Mouse (Mus musculus): ENCODE measurements around the gene Gpr37l1. TPM values are rescaled to one million over a fixed set of nuclear protein-coding genes. Genes with fewer than 3 reads are reported as not detected.
A peak's percentile ranks its signal among the peaks of the same experiment; 100 is the strongest.

Gpr37l1 gene
- polyA plus RNA-seq, 1 experiment from 2014 or later, result 0.13 TPM

GRCm38 (mm10) chr1:135159556-135160123 is 7.8 kb downstream of the Gpr37l1 start:
- WGBS, result 72% methylated on average over 11 of the region's 11 CpGs
- H3K4me3 ChIP-seq (replicated peaks), result no peak overlapping the region
- H3K4me1 ChIP-seq (replicated peaks), result peaks cover 33% of the 10 kb centered on the region
- no peak for ATAC-seq
- H3K9me3 ChIP-seq, result no peaks in the 10 kb centered on the region
- no peak overlapping the region for H3K4me2 ChIP-seq (replicated peaks)
- H3K27ac ChIP-seq, result peak overlapping the region; percentile 59
- H3K36me3 ChIP-seq, result peaks cover 22% of the 10 kb centered on the region
- no peak overlapping the region for H3K9ac ChIP-seq (replicated peaks)
- no peaks in the 10 kb centered on the region for H3K27me3 ChIP-seq

DNA sequence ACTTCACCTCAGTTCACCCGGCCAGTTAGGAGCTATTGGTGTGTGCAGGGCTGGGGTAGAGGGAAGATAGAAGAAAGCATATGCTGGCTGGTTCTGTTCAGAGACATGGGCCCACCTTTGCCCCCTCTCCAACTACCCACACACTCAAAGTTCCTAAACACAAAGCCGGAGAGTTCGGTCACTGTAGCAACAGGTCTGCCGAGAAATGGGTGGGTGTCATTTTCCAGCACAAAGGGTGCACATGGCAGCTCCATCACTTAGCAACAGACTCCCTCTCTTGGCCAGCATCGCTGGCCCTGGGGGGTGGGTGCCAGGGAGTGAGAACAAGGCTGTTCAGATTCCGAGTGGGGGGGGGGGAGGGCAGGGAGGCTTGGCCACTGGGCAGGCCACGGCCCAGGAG is 8.4 kb downstream of the Gpr37l1 start:
- ATAC-seq, result peak; percentile 52
- H3K4me1 ChIP-seq (replicated peaks), result peaks cover 37% of the 10 kb centered on the region
- H3K27me3 ChIP-seq, result no peaks in the 10 kb centered on the region
- no peak overlapping the region for H3K9ac ChIP-seq (replicated peaks)
- H3K27ac ChIP-seq, result peak overlapping the region; percentile 59
- H3K4me3 ChIP-seq (replicated peaks), result no peak overlapping the region
- 0 out of 2 replicates have a peak overlapping the region, but pooled peaks have one; percentile 12 for H3K4me2 ChIP-seq (replicated peaks)
- no peaks in the 10 kb centered on the region for H3K9me3 ChIP-seq
- WGBS, result 41% methylated on average over 7 of the region's 7 CpGs
- peaks cover 22% of the 10 kb centered on the region for H3K36me3 ChIP-seq

DNA sequence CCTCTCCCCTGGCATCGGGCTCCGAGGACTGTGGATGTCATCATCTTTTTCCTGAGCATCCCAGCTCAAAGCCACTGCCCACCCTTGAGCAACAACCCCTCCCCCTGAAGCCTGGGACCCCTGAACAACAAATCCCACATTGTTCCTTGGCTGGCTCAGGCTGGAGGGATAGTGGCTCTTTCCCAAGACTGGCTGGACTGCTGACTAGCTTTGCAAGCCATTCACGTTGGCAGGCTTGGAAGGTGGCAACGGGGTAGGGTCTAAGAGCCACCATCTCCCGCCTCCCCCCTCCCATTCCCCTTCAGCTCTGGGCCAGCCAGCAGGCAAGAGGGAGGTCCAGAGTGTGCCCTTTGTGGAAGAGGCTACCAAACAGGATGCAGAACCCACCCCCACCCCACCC is 8.8 kb downstream of the Gpr37l1 start:
- H3K4me2 ChIP-seq (replicated peaks), result 0 out of 2 replicates have a peak overlapping the region, but pooled peaks have one; percentile 12
- WGBS, result 51% methylated on average over 5 of the region's 5 CpGs

DNA sequence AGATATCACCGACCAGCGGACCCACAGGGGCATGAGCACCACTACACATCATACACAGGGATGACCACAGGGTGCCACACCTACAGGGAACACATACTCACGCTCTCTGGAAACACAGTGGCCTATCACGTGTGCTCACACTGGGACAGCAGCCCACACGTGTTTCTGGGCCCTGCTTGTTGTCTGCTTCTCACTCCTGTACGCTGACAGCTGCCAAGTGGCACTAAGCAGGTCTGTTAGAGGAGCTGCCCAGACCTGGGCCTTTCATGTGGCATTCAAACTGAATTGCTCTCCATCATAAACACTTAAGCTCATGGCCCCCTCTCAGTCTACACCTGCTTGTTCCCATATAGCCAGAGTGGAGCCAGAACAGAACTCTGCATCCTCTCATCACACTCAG is 11.2 kb downstream of the Gpr37l1 start:
- Histone ChIP-seq H3K27ac (no peak overlapping the region), H3K36me3 (peaks cover 33% of the 10 kb centered on the region), H3K4me3 (replicated peaks) (no peak overlapping the region), H3K9me3 (no peaks in the 10 kb centered on the region), H3K4me1 (replicated peaks) (peaks cover 48% of the 10 kb centered on the region), H3K27me3 (no peaks in the 10 kb centered on the region), H3K9ac (replicated peaks) (no peak overlapping the region), H3K4me2 (replicated peaks) (no peak overlapping the region)
- no peak for ATAC-seq
- WGBS, result 88% methylated on average over 6 of the region's 6 CpGs

More for the DNA sequence above, 8.8 kb downstream of the Gpr37l1 start:
- no peaks in the 10 kb centered on the region for H3K27me3 ChIP-seq
- H3K4me1 ChIP-seq (replicated peaks), result peaks cover 41% of the 10 kb centered on the region
- no peak overlapping the region for H3K9ac ChIP-seq (replicated peaks)
- H3K9me3 ChIP-seq, result no peaks in the 10 kb centered on the region
- peak; percentile 56 for ATAC-seq
- H3K36me3 ChIP-seq, result peaks cover 22% of the 10 kb centered on the region
- H3K27ac ChIP-seq, result peak overlapping the region; percentile 79
- H3K4me3 ChIP-seq (replicated peaks), result no peak overlapping the region

GRCm38 (mm10) chr1:135154411-135154959 is 13.0 kb downstream of the Gpr37l1 start:
- 4% methylated on average over 14 of the region's 14 CpGs for WGBS
- peak overlapping the region; percentile 50 for H3K9ac ChIP-seq (replicated peaks)

DNA sequence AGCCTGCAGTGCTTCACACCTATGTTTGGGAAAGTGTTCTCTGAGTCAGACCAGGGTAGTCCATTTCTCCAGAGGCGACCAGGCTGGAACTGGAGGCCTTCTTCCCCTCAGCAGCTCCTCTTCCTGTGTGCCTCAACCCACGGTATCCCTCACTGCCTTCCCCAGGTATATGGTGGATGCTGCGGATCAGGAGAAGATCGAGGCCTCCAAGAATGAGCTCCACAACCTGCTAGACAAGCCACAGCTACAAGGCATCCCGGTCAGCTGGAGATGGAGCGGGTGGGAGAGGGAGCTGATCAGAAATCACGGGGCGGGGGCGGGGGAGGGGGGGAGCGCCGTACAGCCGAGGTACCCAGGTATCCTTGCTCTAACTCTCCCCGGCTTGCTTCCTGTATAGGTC is 13.5 kb downstream of the Gpr37l1 start:
- ATAC-seq, result peak; percentile 49; the same call in 1 of the 2 replicates
- H3K4me3 ChIP-seq (replicated peaks), result peak overlapping the region; percentile 14
- 23% methylated on average over 13 of the region's 13 CpGs for WGBS

More at GRCm38 (mm10) chr1:135154411-135154959, 13.0 kb downstream of the Gpr37l1 start:
- Histone ChIP-seq H3K4me3 (replicated peaks) (peak overlapping the region; percentile 14), H3K9me3 (no peaks in the 10 kb centered on the region), H3K4me2 (replicated peaks) (peak overlapping the region; percentile 36), H3K36me3 (peaks cover 38% of the 10 kb centered on the region), H3K4me1 (replicated peaks) (peaks cover 58% of the 10 kb centered on the region), H3K27ac (peak overlapping the region; percentile 91), H3K27me3 (no peaks in the 10 kb centered on the region)
- peak; percentile 60 for ATAC-seq

DNA sequence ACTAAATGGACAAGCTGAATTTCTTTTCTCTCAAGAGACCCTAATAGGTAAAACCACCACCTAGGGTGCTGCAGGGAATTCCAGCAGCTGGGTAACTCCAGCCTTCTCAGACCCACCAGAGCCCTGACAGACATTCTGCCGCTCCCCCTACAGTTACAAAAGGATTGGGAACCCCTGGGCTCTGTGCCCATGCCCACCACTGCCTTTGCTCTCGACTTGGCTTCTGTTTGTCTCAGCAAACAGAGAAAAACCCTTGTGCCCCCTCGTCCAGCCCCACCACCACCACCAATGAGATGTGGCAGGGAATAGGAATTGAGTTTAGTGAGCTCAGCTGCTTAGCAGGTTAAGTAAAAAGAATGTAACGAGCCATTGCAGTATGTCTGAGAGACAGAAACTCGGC is 18.5 kb downstream of the Gpr37l1 start:
- WGBS, result 46% methylated on average over 5 of the region's 5 CpGs
- Histone ChIP-seq H3K4me3 (replicated peaks) (peak overlapping the region; percentile 94), H3K4me2 (replicated peaks) (peak overlapping the region; percentile 95), H3K36me3 (peaks cover 15% of the 10 kb centered on the region), H3K27ac (peak overlapping the region; percentile 96), H3K27me3 (no peaks in the 10 kb centered on the region), H3K9me3 (no peaks in the 10 kb centered on the region), H3K9ac (replicated peaks) (peak overlapping the region; percentile 94), H3K4me1 (replicated peaks) (peaks cover 56% of the 10 kb centered on the region)
- ATAC-seq, result no peak

More for the DNA sequence above, 13.5 kb downstream of the Gpr37l1 start:
- peaks cover 38% of the 10 kb centered on the region for H3K36me3 ChIP-seq
- no peaks in the 10 kb centered on the region for H3K27me3 ChIP-seq
- peaks cover 57% of the 10 kb centered on the region for H3K4me1 ChIP-seq (replicated peaks)
- peak overlapping the region; percentile 91 for H3K27ac ChIP-seq
- peak overlapping the region; percentile 36 for H3K4me2 ChIP-seq (replicated peaks)
- peak overlapping the region; percentile 50 for H3K9ac ChIP-seq (replicated peaks)
- no peaks in the 10 kb centered on the region for H3K9me3 ChIP-seq

DNA sequence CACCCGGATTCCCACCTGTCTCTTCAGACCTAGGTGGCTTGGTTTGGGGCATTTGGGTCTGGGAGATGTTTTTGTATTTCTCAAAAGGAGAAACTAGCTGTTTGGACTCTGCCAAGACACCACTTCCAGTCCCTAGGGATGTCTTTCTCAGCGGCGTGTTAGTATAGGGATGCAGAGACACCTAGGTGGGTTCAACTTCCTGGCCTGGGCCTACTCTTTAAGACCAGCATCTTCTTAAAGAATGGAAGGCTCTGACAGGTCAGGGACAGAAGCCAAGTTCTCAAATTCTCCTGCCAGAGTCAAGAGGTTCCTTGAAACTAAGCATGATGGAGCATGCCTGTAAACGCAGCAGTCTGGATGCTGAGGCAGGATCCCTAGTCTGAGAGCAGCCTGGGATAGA is 19.0 kb downstream of the Gpr37l1 start:
- peaks cover 53% of the 10 kb centered on the region for H3K4me1 ChIP-seq (replicated peaks)

DNA sequence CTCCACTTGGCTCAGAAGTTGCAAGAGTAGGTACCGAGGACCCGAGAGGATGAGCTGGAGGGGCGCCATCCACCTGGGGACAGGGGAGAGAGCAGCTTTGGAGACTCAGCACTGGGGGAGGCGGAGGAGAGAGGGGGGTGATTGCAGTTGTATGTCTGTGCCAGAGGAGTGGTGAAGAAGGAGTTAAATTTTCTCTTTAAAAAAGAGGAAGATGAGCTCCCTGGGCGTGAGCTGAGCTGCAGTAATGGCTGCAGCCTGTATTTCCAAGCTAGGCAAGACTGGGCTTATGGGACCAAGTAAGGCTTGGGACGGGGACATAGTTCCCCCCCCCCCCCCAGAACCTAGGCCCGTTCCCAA is 19.8 kb downstream of the Gpr37l1 start:
- Histone ChIP-seq H3K27ac (peak overlapping the region; percentile 96), H3K4me3 (replicated peaks) (peak overlapping the region; percentile 94), H3K4me1 (replicated peaks) (peaks cover 52% of the 10 kb centered on the region), H3K9ac (replicated peaks) (peak overlapping the region; percentile 94), H3K9me3 (no peaks in the 10 kb centered on the region), H3K36me3 (peaks cover 14% of the 10 kb centered on the region), H3K4me2 (replicated peaks) (peak overlapping the region; percentile 95), H3K27me3 (no peaks in the 10 kb centered on the region; the same call in 1 of the 2 replicates)
- 3% methylated on average over 7 of the region's 7 CpGs for WGBS
- ATAC-seq, result peak; percentile 15; the same call in 1 of the 2 replicates

More for the DNA sequence above, 19.0 kb downstream of the Gpr37l1 start:
- Histone ChIP-seq H3K4me3 (replicated peaks) (peak overlapping the region; percentile 94), H3K9ac (replicated peaks) (peak overlapping the region; percentile 94), H3K36me3 (peaks cover 15% of the 10 kb centered on the region), H3K9me3 (no peaks in the 10 kb centered on the region), H3K27ac (peak overlapping the region; percentile 96), H3K4me2 (replicated peaks) (peak overlapping the region; percentile 95), H3K27me3 (no peaks in the 10 kb centered on the region)
- ATAC-seq, result no peak
- 74% methylated on average over 4 of the region's 4 CpGs for WGBS

- WGBS, result under 1% methylated on average over 61 of the region's 69 CpGs
- Histone ChIP-seq H3K4me3 (replicated peaks) (peak overlapping the region; percentile 94), H3K4me1 (replicated peaks) (peaks cover 47% of the 10 kb centered on the region)
These were observed 20.4 kb downstream of the Gpr37l1 start for GRCm38 (mm10) chr1:135146946-135147701.

GRCm38 (mm10) chr1:135146077-135146945 is 21.2 kb downstream of the Gpr37l1 start, which contains the start of gene Arl8a:
Arl8a (plus strand) TSS chr1:135146824.
- Histone ChIP-seq H3K9me3 (no peaks in the 10 kb centered on the region), H3K36me3 (peaks cover 4% of the 10 kb centered on the region), H3K4me3 (replicated peaks) (peak within 1 kb of the TSS; percentile 94), H3K9ac (replicated peaks) (peak within 1 kb of the TSS; percentile 94), H3K4me1 (replicated peaks) (peaks cover 41% of the 10 kb centered on the region), H3K4me2 (replicated peaks) (peak within 1 kb of the TSS; percentile 95), H3K27ac (peak within 1 kb of the TSS; percentile 96), H3K27me3 (no peaks in the 10 kb centered on the region; the same call in 1 of the 2 replicates)
- peak; percentile 83 for ATAC-seq
- under 1% methylated on average over 64 of the region's 78 CpGs for WGBS

More at GRCm38 (mm10) chr1:135146946-135147701, 20.4 kb downstream of the Gpr37l1 start:
- ATAC-seq, result peak; percentile 78
- H3K4me2 ChIP-seq (replicated peaks), result peak overlapping the region; percentile 95
- H3K9ac ChIP-seq (replicated peaks), result peak overlapping the region; percentile 94
- no peaks in the 10 kb centered on the region; the same call in 1 of the 2 replicates for H3K27me3 ChIP-seq
- H3K27ac ChIP-seq, result peak overlapping the region; percentile 96
- peaks cover 9% of the 10 kb centered on the region for H3K36me3 ChIP-seq
- H3K9me3 ChIP-seq, result no peaks in the 10 kb centered on the region

Measured in midbrain, embryonic 13.5 days (tissue).